ENCODE assay signal across 8 mouse cellular contexts in the genomic region with DNA sequence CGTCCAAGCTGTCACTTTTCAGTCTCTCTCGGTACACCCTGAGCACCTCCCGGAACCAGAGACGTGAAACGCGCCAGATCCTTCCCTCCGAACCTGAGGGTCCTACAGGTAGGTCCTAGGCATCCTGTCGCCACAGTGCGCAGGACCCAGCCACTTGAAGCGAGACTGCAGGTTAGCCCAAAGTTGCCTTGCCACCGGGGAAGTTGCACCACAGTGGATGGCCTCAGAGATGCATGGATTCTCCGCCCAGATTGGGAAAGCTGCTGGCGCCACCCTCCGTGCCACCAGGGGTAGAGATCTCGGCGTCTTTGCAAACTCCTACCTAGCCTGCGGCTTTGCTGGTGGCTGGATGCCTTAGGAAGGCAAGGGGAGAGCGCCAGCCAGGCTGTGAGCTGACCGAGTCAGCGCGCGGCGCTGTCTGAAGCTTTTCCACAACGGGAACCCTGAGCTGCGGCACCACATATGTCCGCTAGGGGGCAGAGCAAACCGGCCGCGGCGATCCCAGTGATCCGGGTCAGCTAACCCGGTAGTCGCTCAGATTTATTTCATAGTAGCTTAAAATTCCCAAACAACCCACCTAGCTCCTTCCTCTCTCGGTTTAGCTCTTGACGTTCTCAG. TPM values are rescaled to one million over a fixed set of nuclear protein-coding genes. Genes with fewer than 3 reads are reported as not detected.
DNase-seq lines count a peak whose midpoint lies in the region; ATAC-seq and TF ChIP-seq lines count a peak whose summit lies in the region.

No protein-coding gene starts in this region.

- TF ChIP-seq CTCF in left cerebral cortex, adult 2 months (IDR thresholded peaks at IDR 0.05) = peak; percentile 99

- peak; percentile 89 for ATAC-seq in megakaryocyte, adult 5-6 weeks (ENCODE audit: poor library complexity, severe bottlenecking)

- intact Hi-C loops in gastrocnemius, postnatal 14 days (cut with DNase I; ENCODE audit: low total_unique reads) = no loop called here
- intact Hi-C loops in left cerebral cortex, adult 2 months (cut with DNase I) = loop anchor here (5.0 kb wide), 2 partner anchors 197 to 512 kb away; no protein-coding TSS in a partner anchor

- peak; percentile 59 for DNase-seq in adipocyte (ENCODE audit: low spot score)
- peak; percentile 88 for DNase-seq in embryo, embryonic 10 days (ENCODE audit: low spot score)
- DNase-seq in gastrocnemius, postnatal 14 days = peak; percentile 84
- DNase-seq in induced T-regulatory cell, adult 2 months (ENCODE audit: low read depth) = peak; percentile 50
- peak; percentile 82 to 92 for DNase-seq in left cerebral cortex, adult 2 months (ENCODE audit: extremely low spot score in 1 of 2, low spot score in 2 of 2)
- peak; percentile 86 to 91 for DNase-seq in right cerebral cortex, adult 2 months (ENCODE audit: low spot score in 2 of 2)
- DNase-seq in urinary bladder, postnatal 25 days (ENCODE audit: low spot score) = peak; percentile 85

- H3K4me3 ChIP-seq in left cerebral cortex, adult 2 months = peak overlapping the region; percentile 19

- no peak overlapping the region for H3K27ac ChIP-seq in left cerebral cortex, adult 2 months

RNA-seq across cellular contexts. Expression of gene Oxtr, which starts 1.0 kb away (rescaled TPM):
- total RNA-seq in gastrocnemius, postnatal 14 days (2021) = under 1 TPM; 0.11 to 0.33 TPM
- 1 to 10 TPM; 6.5 to 6.9 TPM for total RNA-seq in left cerebral cortex, adult 2 months (2021)
- total RNA-seq in megakaryocyte, adult 5-6 weeks (2015) = not detected in 2 replicates
- 0.15 TPM in 1 of 2 replicates, not detected in the other for total RNA-seq in megakaryocyte, adult 5-6 weeks (2017)

RNA-seq across cellular contexts. Expression of gene Cav3, which starts 31.4 kb away (rescaled TPM):
- 100 to 1,000 TPM; 112 to 130 TPM for total RNA-seq in gastrocnemius, postnatal 14 days (2021)
- total RNA-seq in left cerebral cortex, adult 2 months (2021) = under 1 TPM in 1 of 2 experiments, not detected in 1; 0.30 TPM
- not detected in 2 replicates for total RNA-seq in megakaryocyte, adult 5-6 weeks (2015)
- not detected in 2 replicates for total RNA-seq in megakaryocyte, adult 5-6 weeks (2017)

Comparison
In these comparisons a context has a peak if more than half of its experiments do, and no peak if none do; other contexts are left out.
1. RNA of gene Oxtr, which starts 1.0 kb away (total RNA-seq): 6.5 to 6.9 TPM in left cerebral cortex, adult 2 months; 0.11 to 0.33 TPM in gastrocnemius, postnatal 14 days and 0.15 TPM in megakaryocyte, adult 5-6 weeks; every median in the first group is over 4 times any median in the second.
2. RNA of gene Cav3, which starts 31.4 kb away (total RNA-seq): 112 to 130 TPM in gastrocnemius, postnatal 14 days; 0.30 TPM in left cerebral cortex, adult 2 months and not detected in megakaryocyte, adult 5-6 weeks; every median in the first group is over 10 times any median in the second.
3. Peak in every context shown above with its lines, with median percentiles within 50 percentile points of each other: DNase-seq.